Mouse (Mus musculus): ENCODE results near the gene Tmem199. TPM values are rescaled to one million over a fixed set of nuclear protein-coding genes. Genes with fewer than 3 reads are reported as not detected.
A peak's percentile ranks its signal among the peaks of the same experiment; 100 is the strongest.

Tmem199 gene
- total and polyA plus RNA-seq, 2 experiments from 2014 or later, result 29.9 to 36.4 TPM

- peaks cover 39% of the 10 kb centered on the region for H3K36me3 ChIP-seq (replicated peaks; ENCODE audit: control insufficient read depth, insufficient read depth, low read length)
- no peak overlapping the region for H3K9ac ChIP-seq (replicated peaks; ENCODE audit: low read depth, low read length)
- ATAC-seq (ENCODE audit: insufficient read depth, low read depth), result no peak
- TF ChIP-seq EP300 (IDR thresholded peaks at IDR 0.05; ENCODE audit: low read depth), result no peak
- TF ChIP-seq CTCF (IDR thresholded peaks at IDR 0.05; ENCODE audit: low read depth), result peak; percentile 26
- no peaks in the 10 kb centered on the region for H3K27me3 ChIP-seq (ENCODE audit: control insufficient read depth, insufficient read depth, low read length)
- H3K4me3 ChIP-seq (ENCODE audit: low read depth, low read length), result no peak overlapping the region
- DNase-seq (ENCODE audit: low spot score), result no peak
- peaks cover 2% of the 10 kb centered on the region; the same call in 1 of the 2 replicates for H3K4me1 ChIP-seq (ENCODE audit: control insufficient read depth, insufficient read depth)
- no peaks in the 10 kb centered on the region for H3K9me3 ChIP-seq (replicated peaks; ENCODE audit: control insufficient read depth, low read length)
- no peak overlapping the region for H3K27ac ChIP-seq (ENCODE audit: low read depth)
- WGBS, result 89% methylated on average over 7 of the region's 7 CpGs
- no peak overlapping the region for H3K4me2 ChIP-seq (ENCODE audit: low read depth, low read length)
These were observed 32.6 kb upstream of the Tmem199 start for GRCm38 (mm10) chr11:78544449-78545111.

DNA sequence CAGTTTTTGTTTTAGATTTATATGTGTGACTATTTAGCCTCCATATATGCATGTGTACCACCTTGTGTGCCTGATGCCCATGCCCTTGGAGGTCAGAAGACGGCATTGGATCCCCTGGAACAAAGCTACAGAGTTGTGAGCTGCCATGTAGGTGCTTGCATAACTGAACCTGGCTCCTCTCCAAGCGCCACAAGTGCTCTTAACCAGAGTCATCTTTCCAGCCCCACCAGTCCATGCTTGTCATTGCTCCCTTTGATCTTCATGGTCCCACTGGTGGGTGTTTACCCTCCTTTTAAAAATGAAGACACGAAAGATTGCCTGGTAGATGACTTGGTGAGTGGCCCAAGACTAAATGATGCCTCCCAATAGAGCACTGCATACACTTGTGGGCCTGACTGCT lies 28.4 kb upstream of the Tmem199 start:
- Histone ChIP-seq H3K27me3 (ENCODE audit: control insufficient read depth, insufficient read depth, low read length) (no peaks in the 10 kb centered on the region), H3K9ac (replicated peaks; ENCODE audit: low read depth, low read length) (no peak overlapping the region), H3K4me1 (ENCODE audit: control insufficient read depth, insufficient read depth) (peaks cover 15% of the 10 kb centered on the region; the same call in 1 of the 2 replicates), H3K9me3 (replicated peaks; ENCODE audit: control insufficient read depth, low read length) (no peaks in the 10 kb centered on the region), H3K4me2 (ENCODE audit: low read depth, low read length) (no peak overlapping the region), H3K27ac (ENCODE audit: low read depth) (no peak overlapping the region), H3K36me3 (replicated peaks; ENCODE audit: control insufficient read depth, insufficient read depth, low read length) (peaks cover 52% of the 10 kb centered on the region), H3K4me3 (ENCODE audit: low read depth, low read length) (no peak overlapping the region)
- 79% methylated on average over 3 of the region's 3 CpGs for WGBS
- no peak for ATAC-seq (ENCODE audit: insufficient read depth, low read depth)
- no peak for TF ChIP-seq CTCF (IDR thresholded peaks at IDR 0.05; ENCODE audit: low read depth)
- no peak for TF ChIP-seq EP300 (IDR thresholded peaks at IDR 0.05; ENCODE audit: low read depth)
- DNase-seq (ENCODE audit: low spot score), result no peak

GRCm38 (mm10) chr11:78536690-78537084 lies 24.7 kb upstream of the Tmem199 start:
- H3K27ac ChIP-seq (ENCODE audit: low read depth), result peak overlapping the region; percentile 92
- peaks cover 24% of the 10 kb centered on the region for H3K4me1 ChIP-seq (ENCODE audit: control insufficient read depth, insufficient read depth)
- no peaks in the 10 kb centered on the region for H3K27me3 ChIP-seq (ENCODE audit: control insufficient read depth, insufficient read depth, low read length)
- H3K4me2 ChIP-seq (ENCODE audit: low read depth, low read length), result peak overlapping the region; percentile 78
- H3K36me3 ChIP-seq (replicated peaks; ENCODE audit: control insufficient read depth, insufficient read depth, low read length), result peaks cover 37% of the 10 kb centered on the region
- TF ChIP-seq CTCF (IDR thresholded peaks at IDR 0.05; ENCODE audit: low read depth) (no peak), EP300 (IDR thresholded peaks at IDR 0.05; ENCODE audit: low read depth) (no peak)
- WGBS, result 1% methylated on average over 14 of the region's 14 CpGs
- no peaks in the 10 kb centered on the region for H3K9me3 ChIP-seq (replicated peaks; ENCODE audit: control insufficient read depth, low read length)
- peak overlapping the region; percentile 76 for H3K9ac ChIP-seq (replicated peaks; ENCODE audit: low read depth, low read length)
- ATAC-seq (ENCODE audit: insufficient read depth, low read depth) (no peak), DNase-seq (ENCODE audit: low spot score) (no peak)
- peak overlapping the region; percentile 82 for H3K4me3 ChIP-seq (ENCODE audit: low read depth, low read length)

DNA sequence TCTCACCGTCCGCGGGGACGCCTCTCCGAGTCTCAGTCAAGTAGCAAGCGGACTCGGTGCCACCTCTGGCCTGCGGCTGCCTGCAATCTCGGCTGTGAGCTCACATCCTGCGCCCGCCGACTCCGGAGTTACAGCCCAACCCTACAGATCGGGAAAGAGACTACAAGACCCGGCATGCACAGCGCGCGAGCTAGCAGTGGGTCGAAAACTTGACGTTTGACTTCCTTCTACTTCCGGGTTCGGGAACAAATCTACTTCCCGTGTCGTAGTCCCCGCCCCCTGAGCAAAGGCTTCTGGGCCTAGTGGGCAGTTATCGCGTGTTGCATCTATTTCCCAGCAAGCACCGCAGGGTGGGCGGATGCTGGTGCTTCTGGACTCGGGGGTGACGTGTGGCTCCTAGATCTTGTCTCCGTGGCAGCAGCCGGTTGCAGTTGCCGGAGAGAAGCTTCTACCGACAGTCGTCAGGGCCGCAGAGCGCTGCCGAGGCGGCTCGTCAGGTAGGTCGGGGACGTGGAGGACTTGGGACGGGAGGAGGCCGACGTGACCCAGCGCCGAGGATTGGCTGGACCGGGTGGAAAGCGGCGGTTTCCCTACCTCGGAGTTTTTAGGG lies 24.2 kb upstream of the Tmem199 start, which contains the start of the genes Tnfaip1 and Ift20:
TSS of gene Tnfaip1 (minus strand) at position 253 of the 610 bp plus-strand sequence.
TSS of gene Ift20 (plus strand) at position 282 of the 610 bp plus-strand sequence.
- peak within 1 kb of the TSS; percentile 82 for H3K4me3 ChIP-seq (ENCODE audit: low read depth, low read length)
- DNase-seq (ENCODE audit: low spot score) (peak; percentile 100), ATAC-seq (ENCODE audit: insufficient read depth, low read depth) (peak; percentile 96)
- WGBS, result under 1% methylated on average over 52 of the region's 52 CpGs
- peaks cover 24% of the 10 kb centered on the region for H3K4me1 ChIP-seq (ENCODE audit: control insufficient read depth, insufficient read depth)
- peak within 1 kb of the TSS; percentile 92 for H3K27ac ChIP-seq (ENCODE audit: low read depth)
- no peaks in the 10 kb centered on the region for H3K9me3 ChIP-seq (replicated peaks; ENCODE audit: control insufficient read depth, low read length)
- TF ChIP-seq EP300 (IDR thresholded peaks at IDR 0.05; ENCODE audit: low read depth) (0 out of 2 replicates have a peak, but pooled peaks have one; percentile 52), CTCF (IDR thresholded peaks at IDR 0.05; ENCODE audit: low read depth) (no peak)
- peaks cover 34% of the 10 kb centered on the region for H3K36me3 ChIP-seq (replicated peaks; ENCODE audit: control insufficient read depth, insufficient read depth, low read length)
- no peaks in the 10 kb centered on the region for H3K27me3 ChIP-seq (ENCODE audit: control insufficient read depth, insufficient read depth, low read length)
- H3K4me2 ChIP-seq (ENCODE audit: low read depth, low read length), result peak within 1 kb of the TSS; percentile 83
- peak within 1 kb of the TSS; percentile 76 for H3K9ac ChIP-seq (replicated peaks; ENCODE audit: low read depth, low read length)

DNA sequence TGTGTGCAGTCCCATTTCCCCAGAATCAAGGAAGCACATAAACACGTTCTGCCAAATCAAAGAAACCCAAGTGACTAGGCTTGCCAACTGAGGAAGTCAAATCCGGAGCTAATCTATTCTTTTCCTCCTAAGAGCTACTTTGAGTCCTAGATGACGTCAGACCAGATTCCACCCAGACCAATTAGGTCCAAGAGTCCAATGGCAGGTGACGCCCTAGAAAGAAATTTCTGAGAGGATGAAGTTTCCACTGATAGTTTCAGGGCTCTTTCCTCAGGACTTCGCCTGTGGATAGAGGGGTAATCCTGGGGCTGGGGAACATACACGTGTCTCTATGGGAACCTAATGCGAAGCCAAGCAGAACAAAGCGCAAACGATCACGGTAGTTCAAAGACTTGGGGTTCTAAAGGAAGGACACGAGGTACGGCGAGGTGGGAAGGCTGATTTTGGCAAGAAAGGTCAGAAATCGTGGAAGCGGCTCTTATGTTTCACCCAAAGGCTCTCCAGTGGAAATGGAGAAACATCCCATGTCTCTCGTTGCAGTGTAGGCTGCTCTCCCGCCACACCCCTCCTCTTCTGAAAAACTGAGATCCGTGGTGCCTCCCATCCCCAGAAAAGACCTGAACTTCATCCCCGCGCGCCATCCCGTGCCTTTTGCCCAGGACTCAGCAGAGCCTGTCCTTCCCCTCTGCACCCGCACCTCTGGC lies 23.6 kb upstream of the Tmem199 start:
- TF ChIP-seq EP300 (IDR thresholded peaks at IDR 0.05; ENCODE audit: low read depth) (no peak), CTCF (IDR thresholded peaks at IDR 0.05; ENCODE audit: low read depth) (no peak)
- peak; percentile 9; the same call in 1 of the 2 replicates for ATAC-seq (ENCODE audit: insufficient read depth, low read depth)
- peak overlapping the region; percentile 82 for H3K4me3 ChIP-seq (ENCODE audit: low read depth, low read length)
- peak; percentile 87 for DNase-seq (ENCODE audit: low spot score)
- peak overlapping the region; percentile 92 for H3K27ac ChIP-seq (ENCODE audit: low read depth)
- no peaks in the 10 kb centered on the region for H3K9me3 ChIP-seq (replicated peaks; ENCODE audit: control insufficient read depth, low read length)
- no peaks in the 10 kb centered on the region for H3K27me3 ChIP-seq (ENCODE audit: control insufficient read depth, insufficient read depth, low read length)
- H3K9ac ChIP-seq (replicated peaks; ENCODE audit: low read depth, low read length), result peak overlapping the region; percentile 61
- H3K36me3 ChIP-seq (replicated peaks; ENCODE audit: control insufficient read depth, insufficient read depth, low read length), result peaks cover 29% of the 10 kb centered on the region
- H3K4me2 ChIP-seq (ENCODE audit: low read depth, low read length), result peak overlapping the region; percentile 83
- peaks cover 24% of the 10 kb centered on the region for H3K4me1 ChIP-seq (ENCODE audit: control insufficient read depth, insufficient read depth)
- WGBS, result under 1% methylated on average over 23 of the region's 23 CpGs
